Mouse (Mus musculus): Measurements from ENCODE around the gene Urad. TPM values are rescaled to one million over a fixed set of nuclear protein-coding genes. Genes with fewer than 3 reads are reported as not detected.

The Urad gene
- not detected in 2 replicates for polyA plus RNA-seq (2012)

GRCm38 (mm10) chr5:147322183-147322582 is at the start of gene Urad:
Gene Urad (minus strand): TSS chr5:147322440.

GRCm38 (mm10) chr5:147306638-147307397 is 15.4 kb downstream of the Urad start, which contains the start of gene Cdx2:
Gene Cdx2 (minus strand): TSS chr5:147307270.

GRCm38 (mm10) chr5:147269926-147270672 is 52.1 kb downstream of the Urad start, which contains the start of gene Pdx1:
Gene Pdx1 (plus strand): TSS chr5:147269959.

Other genes starting within 250 kb of the Urad start
- 8.5 and 8.8 TPM in 2 replicates for gene Lnx2, start 245.9 kb downstream of the Urad start, polyA plus RNA-seq (2012)
- 129 and 133 TPM in 2 replicates for gene Polr1d, start 245.4 kb downstream of the Urad start, polyA plus RNA-seq (2012)
- not detected in 2 replicates for gene Gsx1, start 133.7 kb downstream of the Urad start, polyA plus RNA-seq (2012)
- not detected in 2 replicates for gene Pdx1, start 52.5 kb downstream of the Urad start, polyA plus RNA-seq (2012)
- 0.03 TPM in 1 of 2 replicates, not detected in the other for gene Cdx2, start 15.2 kb downstream of the Urad start, polyA plus RNA-seq (2012)
- 15.2 and 33.4 TPM in 2 replicates for gene Flt3, start 78.0 kb upstream of the Urad start, polyA plus RNA-seq (2012)
- 24.9 and 44.5 TPM in 2 replicates for gene Pan3, start 107.7 kb upstream of the Urad start, polyA plus RNA-seq (2012)